Mouse (Mus musculus): Measurements from ENCODE around the gene Prrx1.
A peak's percentile ranks its signal among the peaks of the same experiment; 100 is the strongest.

Prrx1 gene

GRCm38 (mm10) chr1:163255884-163256283 lies 57.6 kb downstream of the Prrx1 start:
- no peak for DNase-seq

GRCm38 (mm10) chr1:163252796-163253195 lies 60.7 kb downstream of the Prrx1 start:
- peak; percentile 78 for DNase-seq

- DNase-seq, result peak; percentile 88
Observed at GRCm38 (mm10) chr1:163252331-163252730, 61.2 kb downstream of the Prrx1 start.

- peak; percentile 72 for DNase-seq
Observed at GRCm38 (mm10) chr1:163251766-163252165, 61.7 kb downstream of the Prrx1 start.

- DNase-seq, result peak; percentile 78
Observed at GRCm38 (mm10) chr1:163238950-163239349, 74.6 kb downstream of the Prrx1 start.

DNA sequence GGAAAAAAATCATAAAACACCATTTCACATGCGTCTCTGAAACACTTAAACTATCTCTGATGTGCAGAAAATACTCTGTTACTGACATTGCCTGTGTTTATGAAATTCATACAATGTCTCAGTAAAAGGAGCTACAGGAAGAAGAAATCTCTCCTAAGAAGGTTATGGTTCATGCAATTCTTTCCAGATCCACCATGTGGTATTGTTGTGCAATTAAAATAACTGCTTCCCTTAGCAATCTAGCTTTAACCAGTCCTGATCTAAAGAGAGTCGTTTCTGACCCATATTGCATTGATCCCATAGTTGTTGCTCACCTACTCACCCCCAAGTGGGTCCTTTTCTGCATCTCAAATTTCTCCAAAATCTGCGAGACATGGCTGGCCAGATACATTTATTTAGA lies 82.3 kb downstream of the Prrx1 start:
- no peak for DNase-seq

- DNase-seq, result no peak
Observed at GRCm38 (mm10) chr1:163226271-163226670, 87.2 kb downstream of the Prrx1 start.

GRCm38 (mm10) chr1:163221767-163222166 lies 91.7 kb downstream of the Prrx1 start:
- peak; percentile 30 for DNase-seq

- peak; percentile 55 for DNase-seq
Observed at GRCm38 (mm10) chr1:163208919-163209867, 104.3 kb downstream of the Prrx1 start.

DNA sequence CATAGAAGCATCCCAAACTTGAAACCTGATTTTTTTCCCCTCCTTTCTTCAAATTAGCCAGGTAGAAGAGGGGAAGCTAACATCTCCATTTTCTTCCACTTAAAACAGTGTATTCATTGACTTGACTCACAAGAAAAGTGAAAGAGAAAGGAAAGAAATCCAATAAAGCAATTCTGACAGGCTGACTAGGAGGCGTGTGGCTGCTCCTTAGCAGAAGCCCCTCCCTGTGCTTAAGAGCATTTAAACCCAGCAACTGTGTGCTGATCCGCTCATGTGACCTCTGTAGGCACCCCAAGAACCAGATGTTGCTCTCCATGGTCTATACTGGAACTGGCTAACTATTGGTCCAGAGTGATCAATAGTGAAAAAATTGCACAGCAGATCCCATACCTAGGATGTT lies 114.7 kb downstream of the Prrx1 start:
- DNase-seq, result peak; percentile 17

DNA sequence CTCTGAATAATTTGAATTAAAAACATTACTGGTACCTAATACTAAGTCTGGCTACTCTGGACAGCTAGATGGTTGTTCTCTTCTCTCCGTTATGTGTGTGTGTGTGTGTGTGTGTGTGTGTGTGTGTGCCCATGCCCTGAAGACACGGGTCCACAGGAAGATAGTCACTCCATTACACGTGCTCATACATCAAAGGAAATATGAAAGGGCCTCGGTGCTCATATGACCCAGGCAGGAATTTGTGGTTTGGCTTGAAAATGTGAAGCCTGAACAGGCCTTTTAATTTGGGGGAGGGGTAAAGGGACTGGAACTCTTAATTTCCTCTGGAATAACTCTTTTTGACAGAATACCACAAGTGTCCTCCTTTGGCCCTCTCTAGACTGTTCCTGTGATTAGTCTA lies 115.5 kb downstream of the Prrx1 start:
- DNase-seq, result no peak
